Mouse (Mus musculus): ENCODE results near the gene Cbx4. TPM values are rescaled to one million over a fixed set of nuclear protein-coding genes. Genes with fewer than 3 reads are reported as not detected.

The Cbx4 gene
- polyA plus RNA-seq, 1 experiment from 2014 or later, result 11.5 TPM

DNA sequence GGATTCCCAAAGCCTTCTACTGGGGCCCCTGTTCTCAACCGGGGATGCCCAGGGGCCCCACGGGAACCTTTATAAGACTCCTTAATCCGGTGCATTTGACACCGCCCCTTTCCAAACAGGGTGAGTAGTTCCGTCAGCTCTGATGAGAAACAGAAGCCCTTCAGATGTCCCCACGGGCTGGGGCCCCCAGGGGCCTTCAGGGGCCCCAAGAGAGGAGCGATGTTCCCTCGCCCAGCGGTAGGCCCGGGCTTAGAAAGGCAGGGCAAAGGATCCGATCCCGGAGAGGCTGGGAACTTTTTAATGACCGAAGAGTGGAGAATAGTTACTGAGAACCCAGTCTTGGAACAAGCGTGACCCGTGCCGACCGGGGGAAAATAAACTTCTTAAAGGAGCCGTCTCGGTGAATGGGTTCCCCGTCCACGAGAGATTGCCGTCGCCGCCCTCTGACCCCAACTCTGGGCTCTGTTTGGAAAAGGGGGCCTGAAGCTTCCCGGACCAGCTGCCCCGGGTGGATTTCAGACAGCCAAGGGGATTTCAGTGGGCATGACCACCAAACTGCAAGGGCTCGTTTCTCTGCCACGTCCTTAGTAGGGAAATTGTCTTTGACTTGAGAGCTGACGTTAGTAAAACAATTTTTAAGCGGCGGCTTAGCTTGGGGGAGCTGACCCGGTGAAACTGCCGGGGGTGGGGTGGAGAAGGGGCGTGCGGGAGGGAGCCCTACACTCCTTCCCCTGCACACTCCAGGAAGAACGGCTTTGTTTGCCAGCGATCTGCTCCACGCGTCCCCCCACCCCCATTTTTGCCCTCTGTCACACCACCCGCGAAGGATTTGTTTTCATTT, 3.4 kb upstream of the Cbx4 start:
- H3K4me2 ChIP-seq, result peak overlapping the region; percentile 95
- peaks cover 45% of the 10 kb centered on the region for H3K4me1 ChIP-seq
- H3K27me3 ChIP-seq, result peaks cover 54% of the 10 kb centered on the region
- ATAC-seq, result no peak
- H3K36me3 ChIP-seq (ENCODE audit: poor library complexity, severe bottlenecking), result no peaks in the 10 kb centered on the region
- no peaks in the 10 kb centered on the region for H3K9me3 ChIP-seq (replicated peaks)
- H3K9ac ChIP-seq, result peak overlapping the region; percentile 73
- under 1% methylated on average over 41 of the region's 41 CpGs for WGBS
- H3K27ac ChIP-seq, result no peak overlapping the region
- H3K4me3 ChIP-seq, result peak overlapping the region; percentile 54

DNA sequence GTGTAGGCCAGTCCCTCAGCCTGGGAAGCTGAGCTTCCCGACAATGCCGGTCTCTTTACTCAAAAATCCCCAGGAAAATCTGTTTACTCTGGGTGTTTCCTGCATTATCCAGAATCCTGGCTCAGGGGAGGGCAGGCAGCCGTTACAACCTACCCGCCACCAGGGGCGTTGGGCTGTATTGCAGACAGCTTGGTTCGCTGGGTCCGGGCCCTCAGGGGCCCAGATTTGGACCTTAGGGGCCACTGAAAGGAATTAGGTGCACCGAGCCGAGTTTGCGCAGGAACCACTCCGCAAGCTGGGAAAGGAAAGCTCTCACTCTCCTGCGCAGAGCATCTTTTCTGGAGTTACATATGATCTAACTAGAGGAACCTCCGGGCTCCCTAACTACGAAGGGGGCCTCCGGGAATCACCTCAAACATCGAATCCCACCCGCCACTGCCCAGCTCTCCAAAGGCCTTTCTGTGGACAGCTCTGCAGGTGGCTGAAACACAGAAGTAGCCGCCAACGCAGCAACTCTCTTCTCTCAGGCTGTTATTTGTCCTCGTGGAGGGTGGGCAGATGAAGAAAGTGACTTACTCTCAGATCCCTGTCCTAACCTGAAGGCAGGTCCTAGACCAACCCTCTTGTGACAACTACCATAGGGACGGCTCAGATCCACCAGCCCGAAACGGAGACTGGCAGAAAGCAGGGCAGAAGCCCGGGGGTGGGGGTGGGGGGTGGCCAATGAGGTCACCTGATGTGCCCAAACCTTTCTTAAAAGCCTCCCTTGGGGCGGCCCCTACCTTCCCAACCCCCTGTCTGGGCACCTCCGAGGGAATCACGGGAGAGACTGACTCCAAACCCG, 2.6 kb upstream of the Cbx4 start:
- Histone ChIP-seq H3K4me1 (peaks cover 53% of the 10 kb centered on the region), H3K27me3 (peaks cover 51% of the 10 kb centered on the region), H3K9ac (no peak overlapping the region), H3K27ac (no peak overlapping the region), H3K9me3 (replicated peaks) (no peaks in the 10 kb centered on the region), H3K4me3 (peak overlapping the region; percentile 10), H3K4me2 (no peak overlapping the region), H3K36me3 (ENCODE audit: poor library complexity, severe bottlenecking) (no peaks in the 10 kb centered on the region)
- ATAC-seq, result no peak
- WGBS, result under 1% methylated on average over 27 of the region's 28 CpGs

DNA sequence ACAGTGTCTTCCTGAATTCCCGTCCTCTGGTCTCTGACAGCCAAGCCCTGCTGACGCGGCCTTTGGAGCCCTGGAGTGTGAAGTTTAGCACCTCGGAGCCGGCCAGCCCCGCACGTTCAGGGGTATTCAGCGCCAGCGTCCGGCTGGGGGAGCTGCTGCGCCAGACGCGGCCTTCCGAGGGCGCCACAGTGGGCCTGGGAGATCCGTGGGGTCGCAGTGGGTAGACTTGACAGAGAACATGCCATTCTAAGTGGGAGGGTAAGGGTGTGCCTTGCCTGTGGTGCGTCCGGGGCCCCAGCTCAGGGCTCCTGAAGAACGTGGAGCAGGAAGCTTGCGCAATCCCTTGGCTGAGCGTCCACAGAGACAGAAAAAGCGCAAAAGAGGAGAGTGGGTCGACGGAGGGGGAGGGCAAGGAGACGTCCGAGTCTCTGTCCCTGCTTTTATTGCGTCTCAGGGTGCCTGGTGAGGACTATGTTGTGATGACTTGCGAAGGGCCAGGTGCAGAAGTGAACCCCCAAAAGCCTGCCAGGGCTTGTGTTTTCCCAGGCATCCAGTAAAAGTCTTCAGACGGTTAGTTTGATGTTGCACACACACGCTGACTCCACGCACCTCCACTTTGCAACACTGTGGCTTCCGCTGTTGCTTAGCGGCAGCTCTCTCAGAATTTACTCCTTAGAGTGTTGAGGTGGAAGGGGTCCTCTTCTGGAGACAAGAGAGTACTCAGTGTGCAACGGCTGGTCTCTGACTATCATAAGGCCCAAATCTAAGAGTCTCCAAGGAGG, 1.5 kb upstream of the Cbx4 start:
- Histone ChIP-seq H3K4me1 (peaks cover 64% of the 10 kb centered on the region), H3K4me2 (peak overlapping the region; percentile 16; the same call in 1 of the 2 replicates), H3K27ac (no peak overlapping the region), H3K9me3 (replicated peaks) (no peaks in the 10 kb centered on the region), H3K9ac (no peak overlapping the region), H3K36me3 (ENCODE audit: poor library complexity, severe bottlenecking) (no peaks in the 10 kb centered on the region), H3K4me3 (peak overlapping the region; percentile 7; the same call in 1 of the 2 replicates), H3K27me3 (peaks cover 55% of the 10 kb centered on the region)
- ATAC-seq, result no peak
- WGBS, result 3% methylated on average over 35 of the region's 35 CpGs

DNA sequence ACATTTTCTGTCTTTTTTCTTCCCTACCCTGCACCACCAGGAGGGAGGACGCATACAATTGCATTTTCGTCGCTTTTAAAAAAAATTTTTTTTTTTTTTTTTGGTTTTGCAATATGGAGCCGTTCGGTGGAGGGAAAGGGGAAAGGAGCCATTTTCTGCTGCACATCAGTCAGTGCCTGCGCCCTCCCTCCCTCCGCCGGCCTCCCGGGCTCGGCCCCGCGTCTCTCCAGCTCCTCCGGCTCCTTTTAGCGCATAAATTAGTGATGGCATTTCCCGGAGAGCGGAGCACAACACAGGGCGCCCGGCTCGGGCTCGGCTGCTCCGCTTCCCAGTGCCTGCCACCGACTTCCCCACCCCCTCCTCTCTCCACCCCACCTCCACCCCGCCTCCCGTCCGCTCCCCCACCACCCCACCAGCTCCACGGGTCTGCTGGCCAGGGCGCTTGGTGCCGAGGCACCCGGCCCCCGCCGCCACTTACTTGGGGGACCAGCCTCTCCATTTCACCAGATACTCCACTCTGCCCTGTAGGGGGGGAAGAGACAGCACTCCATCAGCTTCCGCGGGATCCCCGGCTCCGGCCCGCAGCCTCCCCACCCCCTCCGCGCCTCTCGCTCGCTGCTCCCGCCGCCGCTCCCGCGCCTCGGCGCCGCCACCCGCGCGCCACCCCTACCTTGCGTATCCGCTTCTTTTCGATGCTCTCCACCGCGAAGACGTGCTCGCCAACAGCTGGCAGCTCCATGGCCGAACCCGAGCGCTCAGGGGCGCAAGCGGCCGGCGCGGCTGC, 550 bp downstream of the Cbx4 start:
- ATAC-seq, result peak; percentile 61
- H3K9me3 ChIP-seq (replicated peaks), result no peaks in the 10 kb centered on the region
- peak overlapping the region; percentile 79 for H3K4me2 ChIP-seq
- H3K9ac ChIP-seq, result peak overlapping the region; percentile 88
- WGBS, result under 1% methylated on average over 64 of the region's 66 CpGs
- peaks cover 75% of the 10 kb centered on the region for H3K4me1 ChIP-seq
- peak overlapping the region; percentile 99 for H3K27ac ChIP-seq
- peaks cover 67% of the 10 kb centered on the region for H3K27me3 ChIP-seq
- peaks cover 17% of the 10 kb centered on the region for H3K36me3 ChIP-seq (ENCODE audit: poor library complexity, severe bottlenecking)
- H3K4me3 ChIP-seq, result peak overlapping the region; percentile 71

DNA sequence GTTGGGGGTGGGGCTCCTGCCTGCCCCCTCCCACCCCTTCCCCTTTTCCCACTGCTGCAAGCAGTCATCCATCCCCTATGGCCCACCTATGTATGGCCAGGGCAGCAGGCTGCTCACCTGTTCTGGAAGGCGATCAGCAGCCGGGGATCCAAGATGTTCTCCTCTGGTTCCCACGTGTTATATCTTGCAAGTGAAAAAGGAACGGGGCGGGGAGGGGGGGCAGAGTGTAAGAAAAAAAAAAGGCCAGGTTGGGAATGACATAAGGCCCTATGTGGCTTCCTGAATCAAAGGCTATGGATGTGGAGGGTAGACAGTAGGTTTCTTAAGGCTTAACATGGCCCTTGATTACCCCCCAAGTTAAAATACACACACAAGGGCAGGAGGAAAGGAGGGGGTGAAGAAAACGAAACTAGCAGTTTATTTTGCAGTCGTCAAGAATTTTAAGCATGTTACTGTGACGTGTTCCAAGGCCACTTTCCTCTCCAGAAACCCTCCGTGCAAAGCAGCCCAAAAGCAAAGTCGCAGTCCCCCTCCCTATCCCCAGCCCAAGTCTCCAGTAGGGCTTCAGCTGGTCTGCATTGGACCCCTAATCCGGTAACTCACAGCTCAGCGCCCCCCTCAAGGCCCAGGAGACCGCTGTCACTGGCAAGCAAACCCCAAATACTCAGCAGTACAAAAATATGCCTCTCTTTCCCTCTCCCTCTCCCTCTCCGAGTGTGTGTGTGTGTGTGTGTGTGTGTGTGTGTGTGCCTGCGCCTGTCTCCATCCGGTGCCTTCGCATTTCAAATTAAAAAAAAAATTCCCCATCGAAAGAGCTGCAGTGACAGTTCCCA, 1.4 kb downstream of the Cbx4 start:
- peaks cover 72% of the 10 kb centered on the region for H3K4me1 ChIP-seq
- peak overlapping the region; percentile 88 for H3K9ac ChIP-seq
- peak overlapping the region; percentile 71 for H3K4me3 ChIP-seq
- H3K27ac ChIP-seq, result peak overlapping the region; percentile 99
- peaks cover 19% of the 10 kb centered on the region for H3K36me3 ChIP-seq (ENCODE audit: poor library complexity, severe bottlenecking)
- WGBS, result 1% methylated on average over 18 of the region's 18 CpGs
- peak overlapping the region; percentile 79 for H3K4me2 ChIP-seq
- H3K27me3 ChIP-seq, result peaks cover 61% of the 10 kb centered on the region
- ATAC-seq, result no peak
- no peaks in the 10 kb centered on the region for H3K9me3 ChIP-seq (replicated peaks)

DNA sequence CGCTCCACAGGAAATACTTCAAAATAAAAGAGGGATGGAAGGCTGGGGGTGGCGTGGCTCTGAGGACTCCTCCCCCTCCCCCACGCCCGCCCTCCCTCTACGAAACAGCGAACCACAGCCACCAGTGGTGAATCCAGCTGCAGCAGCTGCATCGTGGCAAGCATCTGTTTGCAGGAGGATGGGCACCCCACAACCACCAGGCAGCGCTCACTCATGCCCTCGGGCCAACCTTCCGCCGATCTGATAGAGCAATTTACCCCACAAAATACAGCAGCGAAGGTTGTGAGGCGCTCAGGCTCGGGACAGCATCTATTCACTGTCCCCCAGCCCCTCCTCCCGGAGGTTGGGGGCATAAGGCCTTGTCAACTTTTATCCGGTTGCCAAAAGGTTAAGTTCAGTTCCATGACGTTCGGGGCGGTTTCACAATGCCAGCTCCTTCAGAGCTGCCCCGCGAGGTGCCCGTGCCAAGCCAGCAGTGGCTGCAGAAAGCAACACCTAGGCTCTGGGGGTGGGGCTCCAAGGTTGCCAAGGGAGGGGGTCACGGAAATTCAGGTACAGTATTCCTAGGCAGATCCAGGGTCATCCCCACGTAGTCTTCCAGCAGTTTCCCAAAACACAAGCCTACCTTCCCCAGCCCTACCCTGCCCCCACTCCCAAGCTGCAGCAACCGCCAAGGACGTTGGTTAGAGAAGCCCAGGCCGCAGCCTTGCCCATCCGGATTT, 2.1 kb downstream of the Cbx4 start:
- H3K27me3 ChIP-seq, result peaks cover 54% of the 10 kb centered on the region
- H3K9me3 ChIP-seq (replicated peaks), result no peaks in the 10 kb centered on the region
- H3K9ac ChIP-seq, result peak overlapping the region; percentile 88
- H3K4me3 ChIP-seq, result peak overlapping the region; percentile 71
- ATAC-seq, result no peak
- H3K27ac ChIP-seq, result peak overlapping the region; percentile 99
- peaks cover 72% of the 10 kb centered on the region for H3K4me1 ChIP-seq
- peaks cover 25% of the 10 kb centered on the region for H3K36me3 ChIP-seq (ENCODE audit: poor library complexity, severe bottlenecking)
- WGBS, result 4% methylated on average over 28 of the region's 28 CpGs
- H3K4me2 ChIP-seq, result peak overlapping the region; percentile 79

DNA sequence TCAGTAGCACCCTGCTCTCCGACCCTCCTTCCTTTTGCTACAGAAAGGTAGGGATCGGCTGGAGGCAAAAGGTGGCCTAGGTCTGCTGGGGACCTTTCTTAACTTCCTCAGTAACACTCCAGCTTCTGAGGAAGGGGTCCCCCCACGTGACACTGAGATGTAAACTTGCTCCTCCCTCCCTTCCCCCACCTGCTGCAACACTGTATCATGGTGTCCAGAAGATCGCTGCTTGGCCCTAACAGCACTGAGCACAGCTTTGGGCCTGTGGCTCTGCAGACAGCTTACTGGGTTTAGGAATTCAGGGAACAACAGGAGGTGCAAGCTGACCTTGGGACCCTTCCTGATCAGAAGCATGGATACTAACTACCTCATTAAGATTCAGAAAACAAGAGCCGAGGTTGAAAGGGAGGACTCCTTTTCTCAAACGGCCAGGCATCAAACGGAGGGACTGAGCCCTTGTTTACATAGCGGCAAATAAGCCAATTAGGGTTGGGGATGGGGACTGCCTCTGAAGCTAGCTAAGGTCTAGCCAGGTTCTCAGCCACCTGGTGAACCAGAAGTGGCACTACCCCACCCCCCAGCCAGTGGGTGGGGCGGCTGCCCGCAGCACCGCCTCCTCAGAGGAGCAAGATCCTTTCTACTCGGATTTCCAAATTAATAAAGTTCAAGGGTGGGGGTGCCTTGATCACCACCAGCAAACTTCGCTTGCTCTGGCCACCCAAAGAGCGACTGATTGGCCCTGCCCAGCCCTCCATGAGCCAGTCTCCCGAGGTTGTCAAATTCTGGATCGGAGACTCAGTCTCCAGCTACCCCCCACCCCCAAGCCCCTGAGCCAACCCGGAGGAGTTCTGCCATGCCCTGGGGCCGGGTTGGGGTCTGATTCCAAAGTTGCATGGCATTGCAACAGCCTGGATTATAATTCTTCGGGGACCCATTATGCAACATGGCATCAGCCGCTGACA, 3.1 kb downstream of the Cbx4 start:
- Histone ChIP-seq H3K9ac (peak overlapping the region; percentile 88; the same call in 1 of the 2 replicates), H3K36me3 (ENCODE audit: poor library complexity, severe bottlenecking) (peaks cover 25% of the 10 kb centered on the region)

DNA sequence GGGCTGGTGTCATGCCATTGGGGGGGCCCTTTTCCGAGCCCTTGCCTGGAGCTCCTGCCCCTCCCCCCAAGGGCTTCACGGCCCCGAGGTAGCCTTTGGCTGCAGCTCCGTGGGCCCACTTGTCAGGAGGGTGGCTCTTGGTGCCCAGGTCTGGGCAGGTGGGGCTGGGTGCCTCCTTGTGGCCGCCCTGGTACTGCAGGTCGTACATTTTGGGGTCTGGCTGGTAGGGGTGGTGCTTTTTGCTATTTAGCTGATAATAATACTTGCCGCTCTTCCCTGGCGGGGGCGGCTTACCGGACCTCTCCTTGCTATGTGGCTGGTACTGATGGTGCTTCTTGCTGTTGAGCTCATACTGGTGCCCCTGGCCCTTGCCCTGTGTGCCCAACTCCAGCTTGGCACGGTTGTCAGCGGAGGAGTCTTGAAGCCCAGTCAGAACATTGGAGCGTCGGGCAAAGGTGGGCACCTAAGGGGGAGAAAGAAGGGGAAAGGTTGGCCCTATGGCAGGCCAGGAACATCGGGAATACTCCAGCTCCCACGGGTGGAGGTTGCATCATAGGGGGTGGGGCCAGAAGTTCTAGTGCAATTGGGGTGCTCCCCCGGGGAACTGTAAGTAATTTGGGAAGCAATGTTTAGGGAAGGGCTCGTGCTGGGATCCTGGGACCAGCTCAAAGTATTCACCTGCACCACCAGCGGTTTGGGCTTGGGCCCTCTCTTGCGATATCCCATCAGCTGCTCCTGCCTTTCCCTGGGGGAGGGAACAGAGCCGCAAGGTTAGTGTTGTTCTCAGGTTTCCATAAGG, 4.0 kb downstream of the Cbx4 start:
- H3K9ac ChIP-seq, result peak overlapping the region; percentile 22; the same call in 1 of the 2 replicates
- peak overlapping the region; percentile 79 for H3K4me2 ChIP-seq
- H3K27me3 ChIP-seq, result peaks cover 35% of the 10 kb centered on the region
- peaks cover 79% of the 10 kb centered on the region for H3K4me1 ChIP-seq
- peaks cover 25% of the 10 kb centered on the region for H3K36me3 ChIP-seq (ENCODE audit: poor library complexity, severe bottlenecking)
- WGBS, result 14% methylated on average over 21 of the region's 21 CpGs
- no peak for ATAC-seq
- no peaks in the 10 kb centered on the region for H3K9me3 ChIP-seq (replicated peaks)
- peak overlapping the region; percentile 9; the same call in 1 of the 2 replicates for H3K4me3 ChIP-seq
- H3K27ac ChIP-seq, result no peak overlapping the region

More for the DNA sequence above, 3.1 kb downstream of the Cbx4 start:
- Histone ChIP-seq H3K9me3 (replicated peaks) (no peaks in the 10 kb centered on the region), H3K4me3 (peak overlapping the region; percentile 71), H3K4me2 (peak overlapping the region; percentile 79), H3K4me1 (peaks cover 82% of the 10 kb centered on the region), H3K27ac (no peak overlapping the region), H3K27me3 (peaks cover 44% of the 10 kb centered on the region)
- WGBS, result 12% methylated on average over 20 of the region's 20 CpGs
- ATAC-seq, result no peak

All from forebrain, embryonic 13.5 days (tissue).